Comparison of ENCODE assay signal across 7 mouse cellular contexts in genomic region chr19:27123806-27124469, GRCm38 (mm10).
DNase-seq lines count a peak whose midpoint lies in the region; ATAC-seq and TF ChIP-seq lines count a peak whose summit lies in the region.

No protein-coding gene starts in this region.

- intact Hi-C loops in gastrocnemius, postnatal 14 days (cut with DNase I; ENCODE audit: low total_unique reads): loop anchor here (5.0 kb wide), 1 partner anchor 293 kb away; no protein-coding TSS in a partner anchor

- peak; percentile 22 for DNase-seq in A20 (ENCODE audit: low read depth, low spot score)
- peak; percentile 84 to 88 for DNase-seq in cerebellum, postnatal 10 days
- DNase-seq in gastrocnemius, postnatal 14 days: peak; percentile 51
- peak; percentile 24 for DNase-seq in kidney, postnatal 14 days
- peak; percentile 77 for DNase-seq in thymus, adult 2 months

- no peak for TF ChIP-seq POLR2A in ES-Bruce4 (IDR thresholded peaks at IDR 0.05; ENCODE audit: insufficient read depth, low read length)
- TF ChIP-seq POLR2A in thymus, adult 2 months (IDR thresholded peaks at IDR 0.05; ENCODE audit: control insufficient read depth, extremely low read depth, insufficient read depth, low read length, poor library complexity): peak; percentile 19; the same call in 1 of the 2 replicates

- no peak overlapping the region for H3K9ac ChIP-seq in ES-Bruce4 (ENCODE audit: low read depth, poor library complexity, severe bottlenecking)
- no peak overlapping the region for H3K9ac ChIP-seq in lung, embryonic 16.5 days (ENCODE audit: low read length)

- H3K27ac ChIP-seq in ES-Bruce4 (ENCODE audit: insufficient read depth, low read length): no peak overlapping the region
- no peak overlapping the region for H3K27ac ChIP-seq in lung, embryonic 16.5 days (ENCODE audit: low read length)
- H3K27ac ChIP-seq in thymus, adult 2 months (ENCODE audit: control insufficient read depth, insufficient read depth, low read length): no peak overlapping the region

- ATAC-seq in lung, embryonic 16.5 days (ENCODE audit: low read depth): peak; percentile 57; the same call in 1 of the 2 replicates

- TF ChIP-seq CTCF in ES-Bruce4 (IDR thresholded peaks at IDR 0.05; ENCODE audit: low read depth, low read length): peak; percentile 68
- peak; percentile 81; the same call in 1 of the 2 replicates for TF ChIP-seq CTCF in thymus, adult 2 months (IDR thresholded peaks at IDR 0.05; ENCODE audit: borderline replicate concordance, control insufficient read depth, extremely low read depth, insufficient read depth, low read length, poor library complexity)

- WGBS in lung, embryonic 16.5 days: 51% methylated on average over 11 of the region's 11 CpGs
- WGBS in thymus, adult 2 months: 25% methylated on average over 11 of the region's 11 CpGs

- no peaks in the 10 kb centered on the region for H3K4me1 ChIP-seq in ES-Bruce4 (ENCODE audit: control insufficient read depth, insufficient read depth, low read length)
- peaks cover 7% of the 10 kb centered on the region; the same call in 1 of the 2 replicates for H3K4me1 ChIP-seq in lung, embryonic 16.5 days (replicated peaks; ENCODE audit: control insufficient read depth, insufficient read depth, low read length)
- peaks cover 21% of the 10 kb centered on the region for H3K4me1 ChIP-seq in thymus, adult 2 months (replicated peaks; ENCODE audit: control insufficient read depth, insufficient read depth, low read length)

- no peak for TF ChIP-seq EP300 in ES-Bruce4 (IDR thresholded peaks at IDR 0.05; ENCODE audit: insufficient read depth, low read depth, low read length)

- H3K4me3 ChIP-seq in ES-Bruce4 (ENCODE audit: low read depth, low read length): no peak overlapping the region
- no peak overlapping the region for H3K4me3 ChIP-seq in lung, embryonic 16.5 days (ENCODE audit: low read length)
- H3K4me3 ChIP-seq in thymus, adult 2 months (ENCODE audit: control insufficient read depth, insufficient read depth, low read length): no peak overlapping the region

- no peaks in the 10 kb centered on the region for H3K27me3 ChIP-seq in ES-Bruce4 (ENCODE audit: control insufficient read depth, insufficient read depth, low read length, poor library complexity, severe bottlenecking)
- H3K27me3 ChIP-seq in lung, embryonic 16.5 days (ENCODE audit: control insufficient read depth, insufficient read depth, low read depth, low read length): no peaks in the 10 kb centered on the region
- H3K27me3 ChIP-seq in thymus, adult 2 months (ENCODE audit: control insufficient read depth, insufficient read depth, low read length): no peaks in the 10 kb centered on the region

- no peaks in the 10 kb centered on the region for H3K9me3 ChIP-seq in ES-Bruce4 (replicated peaks; ENCODE audit: control insufficient read depth, insufficient read depth, low read length, poor library complexity, severe bottlenecking)
- H3K9me3 ChIP-seq in lung, embryonic 16.5 days (ENCODE audit: control insufficient read depth, low read length): no peaks in the 10 kb centered on the region

- no peaks in the 10 kb centered on the region for H3K36me3 ChIP-seq in ES-Bruce4 (ENCODE audit: control insufficient read depth, insufficient read depth, low read length, poor library complexity, severe bottlenecking)
- H3K36me3 ChIP-seq in lung, embryonic 16.5 days (ENCODE audit: control insufficient read depth, insufficient read depth, low read length): no peaks in the 10 kb centered on the region
- no peaks in the 10 kb centered on the region for H3K36me3 ChIP-seq in thymus, adult 2 months (ENCODE audit: control insufficient read depth, insufficient read depth, low read length)

- no peak overlapping the region for H3K4me2 ChIP-seq in lung, embryonic 16.5 days (ENCODE audit: low read depth, low read length)

Comparison
In these comparisons a context has a peak if more than half of its experiments do, and no peak if none do; other contexts are left out.
1. DNase-seq: peak in every context shown above with its lines; median percentile 86 in cerebellum, postnatal 10 days; 77 in thymus, adult 2 months; 51 in gastrocnemius, postnatal 14 days; 24 in kidney, postnatal 14 days; 22 in A20.